Mouse (Mus musculus): ENCODE measurements around the gene Cidec. TPM values are rescaled to one million over a fixed set of nuclear protein-coding genes. Genes with fewer than 3 reads are reported as not detected.

Cidec gene
- polyA plus RNA-seq, 1 experiment from 2014 or later, result not detected

- no peak overlapping the region for H3K9ac ChIP-seq (ENCODE audit: low read length)
- H3K4me2 ChIP-seq (ENCODE audit: low read depth, low read length, severe bottlenecking), result no peak overlapping the region
- H3K27me3 ChIP-seq (ENCODE audit: control insufficient read depth, insufficient read depth, low read length), result no peaks in the 10 kb centered on the region
- H3K9me3 ChIP-seq (ENCODE audit: control insufficient read depth, low read length), result no peaks in the 10 kb centered on the region; the same call in 1 of the 2 replicates
- H3K4me1 ChIP-seq (replicated peaks; ENCODE audit: control insufficient read depth, insufficient read depth, low read length), result no peaks in the 10 kb centered on the region
- H3K4me3 ChIP-seq (ENCODE audit: low read depth, low read length), result no peak overlapping the region
- H3K36me3 ChIP-seq (ENCODE audit: control insufficient read depth, insufficient read depth, low read length), result no peaks in the 10 kb centered on the region
- DNase-seq (ENCODE audit: low spot score) (no peak), ATAC-seq (replicated peaks; ENCODE audit: low FRiP score) (no peak)
- WGBS, result 94% methylated on average over 16 of the region's 16 CpGs
- no peak overlapping the region for H3K27ac ChIP-seq (ENCODE audit: low read depth, low read length)
Measured at GRCm38 (mm10) chr6:113428006-113428405, 7.6 kb downstream of the Cidec start.

- ATAC-seq (replicated peaks; ENCODE audit: low FRiP score) (no peak), DNase-seq (ENCODE audit: low spot score) (peak; percentile 70)
- 59% methylated on average over 3 of the region's 3 CpGs for WGBS
- Histone ChIP-seq H3K27ac (ENCODE audit: low read depth, low read length) (no peak overlapping the region), H3K27me3 (ENCODE audit: control insufficient read depth, insufficient read depth, low read length) (no peaks in the 10 kb centered on the region), H3K4me1 (replicated peaks; ENCODE audit: control insufficient read depth, insufficient read depth, low read length) (no peaks in the 10 kb centered on the region), H3K4me2 (ENCODE audit: low read depth, low read length, severe bottlenecking) (no peak overlapping the region), H3K9ac (ENCODE audit: low read length) (no peak overlapping the region), H3K36me3 (ENCODE audit: control insufficient read depth, insufficient read depth, low read length) (no peaks in the 10 kb centered on the region), H3K9me3 (ENCODE audit: control insufficient read depth, low read length) (no peaks in the 10 kb centered on the region; the same call in 1 of the 2 replicates), H3K4me3 (ENCODE audit: low read depth, low read length) (no peak overlapping the region)
Measured at GRCm38 (mm10) chr6:113427397-113427796, 8.2 kb downstream of the Cidec start.

GRCm38 (mm10) chr6:113426696-113427095 lies 8.9 kb downstream of the Cidec start:
- no peaks in the 10 kb centered on the region for H3K4me1 ChIP-seq (replicated peaks; ENCODE audit: control insufficient read depth, insufficient read depth, low read length)
- H3K9me3 ChIP-seq (ENCODE audit: control insufficient read depth, low read length), result no peaks in the 10 kb centered on the region; the same call in 1 of the 2 replicates
- ATAC-seq (replicated peaks; ENCODE audit: low FRiP score), result no peak
- H3K9ac ChIP-seq (ENCODE audit: low read length), result no peak overlapping the region
- no peak overlapping the region for H3K27ac ChIP-seq (ENCODE audit: low read depth, low read length)
- DNase-seq (ENCODE audit: low spot score), result peak; percentile 15
- no peak overlapping the region for H3K4me3 ChIP-seq (ENCODE audit: low read depth, low read length)
- no peaks in the 10 kb centered on the region for H3K27me3 ChIP-seq (ENCODE audit: control insufficient read depth, insufficient read depth, low read length)
- no peak overlapping the region for H3K4me2 ChIP-seq (ENCODE audit: low read depth, low read length, severe bottlenecking)
- no peaks in the 10 kb centered on the region for H3K36me3 ChIP-seq (ENCODE audit: control insufficient read depth, insufficient read depth, low read length)
- WGBS, result 89% methylated on average over 4 of the region's 4 CpGs

- DNase-seq (ENCODE audit: low spot score), result no peak
- Histone ChIP-seq H3K4me1 (replicated peaks; ENCODE audit: control insufficient read depth, insufficient read depth, low read length) (no peaks in the 10 kb centered on the region), H3K4me3 (ENCODE audit: low read depth, low read length) (no peak overlapping the region), H3K4me2 (ENCODE audit: low read depth, low read length, severe bottlenecking) (no peak overlapping the region), H3K27me3 (ENCODE audit: control insufficient read depth, insufficient read depth, low read length) (no peaks in the 10 kb centered on the region), H3K27ac (ENCODE audit: low read depth, low read length) (no peak overlapping the region), H3K36me3 (ENCODE audit: control insufficient read depth, insufficient read depth, low read length) (no peaks in the 10 kb centered on the region), H3K9ac (ENCODE audit: low read length) (no peak overlapping the region), H3K9me3 (ENCODE audit: control insufficient read depth, low read length) (no peaks in the 10 kb centered on the region; the same call in 1 of the 2 replicates)
- ATAC-seq (replicated peaks; ENCODE audit: low FRiP score), result no peak
- WGBS, result 84% methylated on average over 7 of the region's 7 CpGs
Measured at GRCm38 (mm10) chr6:113424187-113424586, 11.4 kb downstream of the Cidec start.

GRCm38 (mm10) chr6:113423000-113423399 lies 12.6 kb downstream of the Cidec start:
- DNase-seq (ENCODE audit: low spot score), result no peak
- Histone ChIP-seq H3K4me3 (ENCODE audit: low read depth, low read length) (no peak overlapping the region), H3K9me3 (ENCODE audit: control insufficient read depth, low read length) (no peaks in the 10 kb centered on the region; the same call in 1 of the 2 replicates), H3K27ac (ENCODE audit: low read depth, low read length) (no peak overlapping the region), H3K36me3 (ENCODE audit: control insufficient read depth, insufficient read depth, low read length) (no peaks in the 10 kb centered on the region), H3K9ac (ENCODE audit: low read length) (no peak overlapping the region), H3K4me1 (replicated peaks; ENCODE audit: control insufficient read depth, insufficient read depth, low read length) (peaks cover 6% of the 10 kb centered on the region; the same call in 1 of the 2 replicates), H3K27me3 (ENCODE audit: control insufficient read depth, insufficient read depth, low read length) (no peaks in the 10 kb centered on the region), H3K4me2 (ENCODE audit: low read depth, low read length, severe bottlenecking) (no peak overlapping the region)
- WGBS, result 81% methylated on average over 4 of the region's 4 CpGs
- ATAC-seq (replicated peaks; ENCODE audit: low FRiP score), result no peak

- Histone ChIP-seq H3K9me3 (ENCODE audit: control insufficient read depth, low read length) (no peaks in the 10 kb centered on the region), H3K9ac (ENCODE audit: low read length) (peak within 1 kb of the TSS; percentile 81), H3K27ac (ENCODE audit: low read depth, low read length) (no peak within 1 kb of the TSS), H3K27me3 (ENCODE audit: control insufficient read depth, insufficient read depth, low read length) (no peaks in the 10 kb centered on the region), H3K4me1 (replicated peaks; ENCODE audit: control insufficient read depth, insufficient read depth, low read length) (peaks cover 6% of the 10 kb centered on the region; the same call in 1 of the 2 replicates), H3K4me3 (ENCODE audit: low read depth, low read length) (peak within 1 kb of the TSS; percentile 64), H3K4me2 (ENCODE audit: low read depth, low read length, severe bottlenecking) (peak within 1 kb of the TSS; percentile 97), H3K36me3 (ENCODE audit: control insufficient read depth, insufficient read depth, low read length) (no peaks in the 10 kb centered on the region; the same call in 1 of the 2 replicates)
- under 1% methylated on average over 25 of the region's 25 CpGs for WGBS
- ATAC-seq (replicated peaks; ENCODE audit: low FRiP score) (peak; percentile 98), DNase-seq (ENCODE audit: low spot score) (peak; percentile 97)
Measured at GRCm38 (mm10) chr6:113419199-113419587, 16.4 kb downstream of the Cidec start, which contains the start of gene Rpusd3. Rpusd3 (minus strand) TSS chr6:113419340.

- H3K9me3 ChIP-seq (ENCODE audit: control insufficient read depth, low read length), result no peaks in the 10 kb centered on the region
- no peak overlapping the region for H3K27ac ChIP-seq (ENCODE audit: low read depth, low read length)
- WGBS, result 22% methylated on average over 16 of the region's 16 CpGs
- ATAC-seq (replicated peaks; ENCODE audit: low FRiP score) (peak; percentile 45; the same call in 1 of the 2 replicates), DNase-seq (ENCODE audit: low spot score) (peak; percentile 65)
- peak overlapping the region; percentile 97 for H3K4me2 ChIP-seq (ENCODE audit: low read depth, low read length, severe bottlenecking)
- no peaks in the 10 kb centered on the region; the same call in 1 of the 2 replicates for H3K36me3 ChIP-seq (ENCODE audit: control insufficient read depth, insufficient read depth, low read length)
- peaks cover 6% of the 10 kb centered on the region; the same call in 1 of the 2 replicates for H3K4me1 ChIP-seq (replicated peaks; ENCODE audit: control insufficient read depth, insufficient read depth, low read length)
- no peaks in the 10 kb centered on the region for H3K27me3 ChIP-seq (ENCODE audit: control insufficient read depth, insufficient read depth, low read length)
- H3K4me3 ChIP-seq (ENCODE audit: low read depth, low read length), result peak overlapping the region; percentile 64
- H3K9ac ChIP-seq (ENCODE audit: low read length), result peak overlapping the region; percentile 81
Measured at GRCm38 (mm10) chr6:113418441-113419198, 16.9 kb downstream of the Cidec start.

GRCm38 (mm10) chr6:113416416-113416815 lies 19.1 kb downstream of the Cidec start:
- DNase-seq (ENCODE audit: low spot score), result no peak
- Histone ChIP-seq H3K4me3 (ENCODE audit: low read depth, low read length) (no peak overlapping the region), H3K27ac (ENCODE audit: low read depth, low read length) (no peak overlapping the region), H3K4me2 (ENCODE audit: low read depth, low read length, severe bottlenecking) (no peak overlapping the region), H3K27me3 (ENCODE audit: control insufficient read depth, insufficient read depth, low read length) (no peaks in the 10 kb centered on the region), H3K4me1 (replicated peaks; ENCODE audit: control insufficient read depth, insufficient read depth, low read length) (peaks cover 6% of the 10 kb centered on the region; the same call in 1 of the 2 replicates), H3K36me3 (ENCODE audit: control insufficient read depth, insufficient read depth, low read length) (no peaks in the 10 kb centered on the region; the same call in 1 of the 2 replicates), H3K9me3 (ENCODE audit: control insufficient read depth, low read length) (no peaks in the 10 kb centered on the region), H3K9ac (ENCODE audit: low read length) (no peak overlapping the region)
- no peak for ATAC-seq (replicated peaks; ENCODE audit: low FRiP score)
- WGBS, result 90% methylated on average over 5 of the region's 5 CpGs
